Mouse (Mus musculus) gastrocnemius, postnatal 14 days (tissue): ENCODE measurements at regions not wholly inside any gene's neighbourhood (a gene's known extent, or its start where the extent isn't known, plus 50 kb on each side); places are given as distances from the start of the nearest gene placed in this dataset.

ENCODE experiments used
- DNase-seq: peaks from one replicate; pipeline ENCODE4 v3.0.0; 2021; ENCODE audit warnings: mixed read lengths
- intact Hi-C: fragments of 180-260 bp; cut with DNase I; formaldehyde crosslinking; loops from one replicate; pipeline ENCODE4 v1.15.1; 2025; ENCODE audit warnings: low total_unique reads

DNA sequence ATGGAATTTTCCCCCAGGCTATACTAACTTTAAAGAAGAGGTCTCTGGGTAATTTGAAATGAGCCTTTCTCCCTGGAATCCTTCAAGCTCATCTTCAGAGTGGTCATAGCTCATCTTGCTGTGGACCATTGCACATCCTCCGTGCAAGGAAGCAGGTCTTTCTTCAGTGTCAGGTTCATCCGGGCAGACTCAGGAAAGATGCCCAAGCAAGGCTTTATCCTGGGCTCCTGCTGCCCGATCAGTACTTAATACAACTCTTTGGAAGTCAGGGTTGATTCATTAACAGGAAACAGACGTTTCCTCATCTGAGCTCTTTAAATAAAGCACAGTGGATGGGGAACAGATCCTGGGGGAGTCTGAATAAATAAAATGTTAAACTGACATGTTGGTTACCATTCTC, 188.1 kb downstream of the Cbln1 start:
- no peak for DNase-seq
- intact Hi-C loops, result no loop called here

DNA sequence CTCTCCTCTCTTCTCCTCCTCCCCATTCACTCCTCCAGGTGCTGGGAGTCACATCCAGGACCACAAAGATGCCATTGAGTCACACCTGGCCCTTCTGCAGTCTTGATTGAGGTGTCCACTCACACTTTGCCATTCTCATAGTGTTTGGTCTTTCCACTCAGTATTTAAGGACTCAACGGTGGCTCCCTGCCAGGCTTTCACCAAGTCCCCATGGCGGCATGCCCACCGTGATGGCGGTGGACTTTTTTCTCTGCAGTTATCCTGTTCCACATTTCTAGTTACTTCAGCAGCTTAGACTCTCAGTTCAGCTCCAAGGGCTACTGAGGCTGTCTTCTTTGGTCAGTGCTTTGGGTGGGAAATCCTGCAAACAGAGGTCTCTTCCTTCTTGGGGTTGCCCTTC, 189.9 kb downstream of the Cbln1 start:
- intact Hi-C loops, result no loop called here
- peak; percentile 7 for DNase-seq

DNA sequence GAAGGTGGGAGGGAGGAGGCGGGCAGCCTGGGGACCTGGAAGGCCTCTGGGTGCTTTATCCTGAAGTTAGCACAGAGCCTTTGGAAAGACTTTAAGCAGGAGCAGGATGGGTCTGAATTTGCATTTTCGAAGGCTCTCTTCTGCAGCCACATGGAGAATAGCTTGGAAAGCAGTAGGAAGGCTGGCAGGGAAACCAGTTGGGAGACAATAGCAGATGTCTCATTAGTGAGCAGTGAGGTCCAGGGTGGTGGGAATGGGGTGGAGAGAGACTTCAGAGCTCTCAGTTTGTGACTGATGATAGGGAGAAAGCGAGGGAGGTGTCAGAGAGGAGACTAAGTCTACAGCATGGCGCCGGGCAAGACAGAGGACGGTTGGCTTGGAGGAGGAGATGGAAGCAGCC, 199.1 kb downstream of the Cbln1 start:
- intact Hi-C loops, result no loop called here
- DNase-seq, result no peak

DNA sequence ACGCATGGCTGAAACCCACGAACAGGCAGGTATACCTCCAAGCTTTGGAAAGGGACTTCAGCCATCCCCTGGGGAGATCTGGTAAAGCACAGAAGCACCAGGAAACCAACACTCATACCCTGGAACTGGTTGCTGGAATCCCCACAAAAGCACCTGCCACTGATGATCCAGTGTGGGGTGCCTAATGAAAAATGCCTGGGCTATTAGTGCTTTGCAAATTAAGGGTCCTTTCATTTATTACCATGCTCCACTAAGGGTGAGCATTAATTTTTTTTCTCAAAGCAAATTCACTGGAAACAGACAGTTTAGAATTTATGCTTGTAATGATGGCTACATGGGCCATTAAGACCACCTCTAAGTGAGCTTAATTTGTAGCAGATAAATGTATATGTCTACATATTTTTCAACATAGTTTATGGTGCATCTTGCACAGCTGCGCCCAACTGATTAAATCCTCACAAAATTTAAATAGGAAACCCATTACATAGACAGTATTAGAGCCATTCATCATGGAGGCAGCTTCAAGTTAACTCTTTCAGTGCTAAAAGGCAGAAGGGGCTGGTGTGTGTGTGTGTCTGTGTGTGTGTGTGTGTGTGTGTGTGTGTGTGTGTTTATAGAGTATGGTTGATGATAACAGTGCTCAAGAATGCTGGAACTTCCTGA, 201.8 kb downstream of the Cbln1 start:
- DNase-seq, result no peak
- intact Hi-C loops, result no loop called here

DNA sequence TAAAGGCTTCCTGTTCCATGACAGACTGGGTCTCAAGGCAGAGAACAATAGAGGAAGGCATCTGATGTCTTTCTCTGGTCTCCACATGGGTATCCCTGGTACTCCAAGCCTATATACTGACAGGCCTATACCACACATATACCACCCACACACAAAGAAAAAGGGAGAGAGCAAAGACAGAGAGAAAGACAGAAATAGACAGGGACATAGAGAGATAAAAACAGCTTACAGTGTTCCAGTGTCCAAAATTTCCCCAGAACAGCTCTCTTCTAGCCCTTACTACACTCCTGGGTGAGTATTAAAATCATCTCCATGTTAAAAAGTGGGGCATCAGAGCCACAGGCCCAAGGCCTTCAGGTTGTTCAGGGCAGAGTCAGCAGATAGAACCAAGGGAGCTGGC, 204.2 kb downstream of the Cbln1 start:
- intact Hi-C loops, result no loop called here
- no peak for DNase-seq

DNA sequence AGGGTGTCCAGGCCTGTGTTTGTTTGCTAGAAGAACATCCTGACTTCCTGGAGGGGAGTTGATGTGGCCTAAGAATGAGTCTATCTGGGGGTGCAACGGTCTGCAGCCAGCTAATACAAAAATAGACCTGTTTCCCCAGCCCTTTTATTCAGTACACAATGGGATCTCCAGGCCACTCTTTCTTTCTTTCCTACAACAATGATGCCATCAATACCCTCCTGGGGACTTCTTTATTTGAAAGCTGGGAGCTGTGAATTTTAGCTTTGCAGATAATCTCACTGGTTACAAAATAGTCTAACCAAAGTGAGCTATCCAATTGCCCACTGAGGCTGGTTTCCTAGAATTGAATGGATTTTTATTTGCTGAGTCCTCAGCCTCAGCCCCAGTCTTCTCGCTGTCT, 207.4 kb downstream of the Cbln1 start:
- intact Hi-C loops, result no loop called here
- DNase-seq, result no peak

DNA sequence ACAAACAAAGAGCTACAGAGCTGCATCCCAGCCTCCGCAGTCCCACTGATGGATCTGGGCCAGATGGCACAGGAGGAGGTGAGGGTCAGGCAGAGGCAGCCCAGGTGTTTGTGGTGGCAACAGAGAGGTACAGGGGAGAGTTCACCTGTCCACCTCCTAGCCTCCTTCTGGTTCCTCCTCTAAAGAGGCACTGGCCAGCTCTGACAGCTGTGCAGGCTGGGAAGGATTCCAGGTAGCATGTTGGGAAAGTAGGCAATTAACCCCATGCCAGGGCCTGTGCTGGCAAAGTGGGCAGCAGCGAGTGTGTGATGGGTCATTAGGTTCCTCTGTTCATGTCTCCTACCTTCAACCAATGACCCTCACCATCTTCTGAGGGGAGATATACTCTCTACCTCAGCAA, 212.1 kb downstream of the Cbln1 start:
- DNase-seq, result no peak
- intact Hi-C loops, result no loop called here

DNA sequence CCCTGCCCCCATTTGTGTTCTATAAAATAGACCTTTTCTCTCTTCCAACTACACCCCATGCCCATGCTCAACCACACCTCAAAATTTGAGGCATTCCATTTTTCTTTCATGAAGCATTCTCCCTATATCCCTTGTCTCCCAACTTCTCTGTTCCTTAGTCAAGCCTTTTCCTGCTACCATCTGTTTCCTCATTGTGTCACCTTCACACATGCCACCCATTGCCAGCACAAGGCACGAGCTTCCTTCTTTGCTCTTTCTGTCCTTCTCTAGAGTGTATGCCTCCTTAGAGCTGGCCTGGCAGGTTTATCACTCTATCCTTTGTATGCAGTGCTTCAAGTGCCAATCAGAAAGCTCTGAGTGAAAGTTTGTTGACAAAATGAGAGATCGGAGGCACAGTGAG, 229.7 kb downstream of the Cbln1 start:
- intact Hi-C loops, result no loop called here
- no peak for DNase-seq

DNA sequence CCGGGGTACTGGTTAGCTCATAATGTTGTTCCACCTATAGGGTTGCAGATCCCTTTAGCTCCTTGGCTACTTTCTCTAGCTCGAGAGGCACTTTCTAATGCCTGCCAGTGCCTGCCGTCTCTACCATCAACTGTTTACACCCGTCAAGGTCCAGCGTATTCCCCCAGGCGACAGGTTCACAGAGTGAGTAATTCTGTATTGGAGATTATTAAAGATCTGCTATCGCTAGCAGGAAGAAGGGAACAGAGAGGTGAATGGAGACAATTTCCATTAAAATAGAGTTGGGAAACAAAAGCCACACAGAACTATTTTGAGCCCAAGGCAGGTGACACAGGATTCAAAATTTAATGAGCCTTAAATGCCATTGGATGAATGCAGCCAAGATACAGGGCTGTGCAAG, 235.2 kb downstream of the Cbln1 start:
- DNase-seq, result no peak
- intact Hi-C loops, result loop anchor here (10.0 kb wide), 1 partner anchor 288 kb away; no protein-coding TSS in a partner anchor

DNA sequence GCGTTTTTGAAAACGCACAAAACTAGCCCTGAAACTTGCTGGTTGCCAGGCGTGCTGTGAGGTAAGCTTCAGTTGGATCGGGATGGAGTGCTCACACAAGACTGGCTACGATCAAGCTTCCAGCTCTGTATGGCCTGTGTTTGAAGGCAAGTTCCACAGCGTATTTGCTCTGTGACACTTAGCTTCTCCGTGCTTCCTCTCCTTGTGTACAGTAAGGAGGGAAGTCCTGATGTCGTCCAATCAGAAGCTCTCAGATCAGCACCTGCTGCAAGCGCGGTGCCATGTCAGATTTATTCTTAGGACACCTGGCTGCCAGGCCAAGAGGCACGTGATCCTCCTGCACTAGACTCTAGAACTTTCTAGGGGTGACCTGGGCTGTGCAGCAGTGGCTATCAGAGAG, 236.0 kb downstream of the Cbln1 start:
- intact Hi-C loops, result loop anchor here (10.0 kb wide), 1 partner anchor 288 kb away; no protein-coding TSS in a partner anchor

DNA sequence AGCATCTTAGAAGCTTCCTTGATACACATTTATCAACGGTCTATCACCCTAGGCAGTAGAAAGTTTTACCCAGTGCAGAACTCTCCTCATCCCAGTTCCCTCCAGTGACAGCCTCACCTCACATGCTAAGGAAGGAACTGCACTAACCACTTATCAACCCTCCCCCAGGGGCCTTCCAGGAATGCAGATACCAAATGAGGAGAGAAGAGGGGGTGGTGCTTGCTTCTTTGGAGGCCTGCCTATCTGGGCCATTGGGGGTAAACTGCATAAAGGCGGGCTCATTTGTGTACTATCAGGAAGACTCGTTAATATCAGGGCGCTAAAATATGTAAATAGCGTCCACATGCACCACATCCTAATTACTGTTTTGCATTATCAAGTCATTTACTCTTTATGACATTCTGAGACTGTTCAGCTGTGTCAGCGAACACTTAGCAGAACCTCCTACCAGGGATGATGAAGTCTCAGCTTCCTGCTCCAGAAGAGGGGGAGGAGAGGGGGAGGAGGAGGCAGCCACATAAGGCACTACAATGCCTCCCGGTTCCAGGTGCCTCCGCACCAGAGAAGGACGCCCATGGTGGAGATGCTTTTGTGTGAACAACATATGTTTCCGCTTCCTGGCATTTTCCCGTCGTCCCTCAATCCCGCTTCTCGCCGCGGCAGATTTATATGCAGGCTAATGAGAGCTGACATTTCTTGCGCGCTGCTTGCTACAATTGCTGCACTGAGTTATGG, 236.9 kb downstream of the Cbln1 start:
- intact Hi-C loops, result loop anchor here (10.0 kb wide), 1 partner anchor 289 kb away; no protein-coding TSS in a partner anchor
- DNase-seq, result no peak

More for the DNA sequence above, 236.0 kb downstream of the Cbln1 start:
- DNase-seq, result no peak

DNA sequence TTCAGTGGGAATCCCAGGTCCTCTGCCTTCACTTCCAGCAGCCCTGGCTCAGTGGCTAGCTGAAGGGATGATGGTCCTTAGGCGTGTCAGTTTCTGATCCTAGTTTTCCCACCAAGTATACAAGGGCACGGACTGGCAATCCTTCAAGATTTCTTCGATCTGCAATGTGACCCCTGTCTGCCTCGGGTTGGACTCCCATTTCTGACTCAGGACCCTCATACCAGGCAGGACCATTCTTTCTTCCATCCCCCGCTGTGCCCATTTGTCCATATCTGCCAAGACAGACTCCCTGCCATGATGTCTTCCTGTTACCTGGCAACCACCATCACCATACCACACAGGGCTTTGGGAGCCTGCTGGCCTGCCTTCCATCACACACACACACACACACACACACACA, 238.1 kb downstream of the Cbln1 start:
- intact Hi-C loops, result loop anchor here (10.0 kb wide), 1 partner anchor 290 kb away; no protein-coding TSS in a partner anchor
- DNase-seq, result no peak

DNA sequence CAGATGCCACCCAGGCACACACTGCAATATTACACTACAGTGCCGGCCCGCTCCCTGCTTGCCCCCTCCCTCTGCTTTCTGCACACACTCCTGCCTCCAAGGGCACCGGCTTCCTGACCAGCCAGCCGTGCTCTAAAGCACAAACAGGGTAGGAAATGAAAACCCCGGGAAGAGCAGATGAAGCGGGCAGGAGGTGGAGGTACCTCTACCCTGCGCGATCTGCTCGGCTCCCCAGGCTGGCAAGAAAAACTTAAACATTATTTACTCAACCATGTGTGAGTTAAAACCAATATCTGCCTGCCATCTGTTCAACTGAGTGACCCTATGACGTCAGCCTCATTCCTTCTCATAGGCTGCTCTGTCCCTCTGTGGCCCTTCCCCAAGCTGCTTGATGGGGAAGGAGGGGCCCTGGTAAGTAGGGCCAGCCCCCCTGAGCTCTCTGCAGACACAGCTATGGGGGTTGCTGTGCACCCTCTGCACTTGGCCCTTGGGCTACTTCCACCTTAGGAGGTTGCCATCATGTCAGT, 238.5 kb downstream of the Cbln1 start:
- intact Hi-C loops, result loop anchor here (10.0 kb wide), 1 partner anchor 291 kb away; no protein-coding TSS in a partner anchor
- no peak for DNase-seq

DNA sequence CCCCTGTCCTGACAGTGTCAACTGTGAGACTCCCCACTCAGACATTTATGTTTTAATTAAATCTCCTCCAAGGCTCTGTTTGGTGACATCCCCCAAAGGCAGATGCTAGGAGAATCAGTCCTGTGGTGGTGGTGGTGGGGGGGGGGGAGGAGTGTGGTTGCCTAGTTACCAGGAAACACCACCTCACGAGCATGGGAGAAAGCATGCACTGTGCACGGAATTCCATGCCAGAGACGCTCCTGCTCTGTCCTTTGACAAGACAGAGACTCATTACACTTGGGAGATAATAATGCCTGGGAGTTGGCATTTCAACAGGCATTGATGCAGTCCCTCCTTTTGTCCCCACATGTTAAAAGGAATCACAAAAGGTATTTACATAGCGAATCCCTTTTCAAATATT, 240.6 kb downstream of the Cbln1 start:
- intact Hi-C loops, result loop anchor here (10.0 kb wide), 1 partner anchor 293 kb away; no protein-coding TSS in a partner anchor

DNA sequence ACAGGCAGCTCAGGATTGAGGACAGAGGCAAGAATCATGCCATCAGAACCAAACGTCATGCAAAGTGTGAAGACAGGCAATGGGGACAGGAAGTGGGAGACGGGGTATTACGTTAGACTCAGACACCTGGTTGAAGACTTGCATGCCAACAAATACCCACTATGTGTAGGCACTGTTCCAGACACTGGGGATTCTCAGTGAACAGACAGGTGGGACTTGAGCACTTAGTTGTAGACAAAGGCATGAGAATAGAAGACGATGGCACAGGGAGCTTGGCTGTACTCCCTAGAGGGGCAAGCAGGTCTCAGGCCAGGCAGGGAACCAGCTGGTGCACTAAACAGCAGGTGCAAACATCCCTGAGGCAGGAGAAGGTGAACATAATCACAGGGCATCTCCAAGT, 242.3 kb downstream of the Cbln1 start:
- intact Hi-C loops, result loop anchor here (10.0 kb wide), 1 partner anchor 295 kb away; no protein-coding TSS in a partner anchor
- no peak for DNase-seq

More for the DNA sequence above, 240.6 kb downstream of the Cbln1 start:
- DNase-seq, result no peak

DNA sequence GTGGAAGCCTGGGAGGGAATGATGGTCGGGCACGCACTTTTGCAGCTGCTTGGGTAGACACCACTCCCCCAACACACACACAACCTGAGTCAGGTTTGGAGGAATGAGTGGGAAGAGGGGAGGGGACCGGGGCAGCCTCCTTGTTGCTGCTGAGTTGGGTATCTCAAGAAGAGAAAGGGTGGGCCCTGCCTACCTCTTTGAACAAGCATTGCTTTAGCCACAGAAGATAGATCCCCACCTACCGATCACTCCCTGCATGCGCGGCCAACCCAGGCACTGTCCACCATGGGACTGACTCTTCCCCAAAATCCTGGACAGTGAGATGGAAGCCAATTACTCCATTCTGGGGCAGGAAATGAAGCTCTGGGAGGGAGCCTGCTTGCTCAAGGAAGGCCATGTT, 243.2 kb downstream of the Cbln1 start:
- no peak for DNase-seq
- intact Hi-C loops, result no loop called here

DNA sequence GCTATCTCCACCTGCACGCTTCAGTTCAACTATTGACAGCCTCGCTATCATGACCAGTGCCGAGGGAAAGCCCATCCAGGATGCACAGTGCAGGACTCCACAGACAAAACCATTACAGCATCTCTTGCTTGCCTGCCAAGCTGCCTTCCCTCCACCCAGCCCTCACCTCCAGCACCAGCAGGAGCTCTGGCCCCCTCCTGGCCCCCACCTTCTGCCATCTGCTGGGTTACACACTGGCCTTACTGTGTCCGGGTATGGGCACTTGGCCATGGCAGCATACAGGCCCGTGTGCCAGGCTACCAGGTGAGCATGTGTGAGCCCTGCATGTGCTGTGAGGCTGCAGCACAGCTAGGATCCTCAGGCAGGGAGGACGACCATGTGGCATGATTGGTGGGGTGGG, 243.6 kb downstream of the Cbln1 start:
- DNase-seq, result no peak
- intact Hi-C loops, result no loop called here

DNA sequence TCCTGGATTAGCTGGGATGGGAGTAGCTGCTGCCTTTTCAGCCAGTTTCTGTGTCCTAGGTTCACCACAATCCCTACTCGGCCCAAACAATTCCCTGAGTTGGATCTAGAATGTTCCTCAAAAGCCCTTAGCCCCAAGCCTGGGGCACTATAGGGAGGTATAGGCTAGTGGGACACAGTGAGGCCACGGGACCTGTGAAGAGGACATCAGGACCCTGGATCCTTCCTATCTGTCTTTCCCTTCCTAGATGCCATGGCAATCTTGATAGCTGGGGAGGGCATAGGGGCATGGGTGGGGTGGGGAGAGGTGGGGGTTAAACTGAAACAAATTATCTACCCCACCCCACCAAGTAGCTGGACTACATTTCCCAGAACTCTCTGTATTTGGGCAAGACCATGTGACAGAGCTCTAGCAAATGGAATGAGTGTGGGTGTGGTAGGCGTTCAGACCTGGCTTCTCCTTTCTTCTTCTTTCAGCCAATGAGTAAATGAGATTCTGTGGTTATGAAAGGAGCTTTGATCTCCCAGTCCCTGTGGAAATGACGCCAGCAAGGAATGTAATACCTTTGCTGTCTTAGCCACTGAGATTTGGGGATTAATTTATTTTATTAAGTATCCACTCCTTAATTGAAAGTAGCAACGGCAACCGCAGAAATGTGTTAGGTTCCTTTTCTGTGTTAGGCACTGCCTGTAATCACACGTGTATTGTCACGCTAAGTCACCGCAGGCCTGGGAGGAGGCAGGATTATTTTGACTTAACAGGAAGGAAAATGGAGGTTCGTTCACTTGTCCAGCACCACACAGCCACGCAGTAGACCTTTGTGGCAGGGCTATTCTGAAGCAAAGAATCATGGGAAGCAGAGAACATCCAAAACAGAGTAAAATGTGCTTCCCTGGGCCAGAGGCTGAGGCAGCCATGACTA, 246.6 kb downstream of the Cbln1 start:
- intact Hi-C loops, result no loop called here
- no peak for DNase-seq

DNA sequence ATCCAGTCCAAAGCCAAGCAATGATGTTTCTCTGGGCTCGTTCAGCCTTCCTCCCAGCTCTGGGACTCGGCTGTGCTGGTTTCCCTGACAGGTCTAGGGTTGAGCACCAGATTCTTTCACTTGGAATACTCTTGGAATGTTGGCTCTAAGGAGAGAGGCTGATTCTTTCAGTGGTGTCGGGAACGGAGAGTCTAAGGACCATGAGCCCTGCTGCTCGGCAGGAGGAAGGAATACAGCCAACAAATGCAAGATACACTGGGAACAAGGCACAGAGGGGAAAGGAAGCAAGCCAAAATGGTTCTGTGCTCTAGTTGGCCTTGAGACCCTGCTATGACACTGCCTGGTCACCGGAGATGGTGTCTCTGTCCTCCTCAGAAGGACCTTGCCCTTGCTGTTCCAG, 251.8 kb downstream of the Cbln1 start:
- intact Hi-C loops, result no loop called here
- no peak for DNase-seq
